Mouse (Mus musculus): Measurements from ENCODE around the gene Faf2.

- TF ChIP-seq POLR2A (IDR thresholded peaks at IDR 0.05; ENCODE audit: insufficient read depth, low read depth, low read length) (no peak), CTCF (IDR thresholded peaks at IDR 0.05) (no peak)
Observed at GRCm38 (mm10) chr13:54702507-54702906, 80.9 kb downstream of the Faf2 start.
